Mouse (Mus musculus) stomach, embryonic 16.5 days (tissue): Measurements from ENCODE around the gene Apol11a. TPM values are rescaled to one million over a fixed set of nuclear protein-coding genes. Genes with fewer than 3 reads are reported as not detected.
"Not testable (repeated sequence)": the region's sequence is repeated elsewhere in the genome, so short reads cannot be mapped to it uniquely, and the experiment has no call there.

Source experiments
- ATAC-seq: fragments of 200-750 bp; cut with Nextera tagmentation; 2 replicates; pipeline ENCODE4 v1.8.0; 2017; ENCODE audit warnings: moderate number of reproducible peaks, moderate TSS enrichment; ENCODE audit not compliant: insufficient read depth, low FRiP score
- H3K27ac ChIP-seq: fragments of 300-500 bp; sonication (generic); 2 replicates; pipeline ENCODE4 v1.5.1; 2014; ENCODE audit warnings: low read length
- H3K27me3 ChIP-seq: fragments of 300-500 bp; sonication (generic); 2 replicates; pipeline ENCODE4 v1.6.1; 2014; ENCODE audit warnings: low read length, control low read depth, mixed read lengths; ENCODE audit not compliant: control insufficient read depth, insufficient read depth
- H3K36me3 ChIP-seq: fragments of 300-500 bp; sonication (generic); 2 replicates; pipeline ENCODE4 v1.6.1; 2014; ENCODE audit warnings: low read length; ENCODE audit not compliant: control insufficient read depth, insufficient read depth
- H3K4me1 ChIP-seq: fragments of 300-500 bp; sonication (generic); 2 replicates; pipeline ENCODE4 v1.6.1; 2014; ENCODE audit warnings: low read length, control low read depth, mixed read lengths; ENCODE audit not compliant: control insufficient read depth, insufficient read depth
- H3K4me2 ChIP-seq: fragments of 300-500 bp; sonication (generic); 2 replicates; pipeline ENCODE4 v1.6.1; 2014; ENCODE audit warnings: low read depth, low read length, mixed read lengths
- H3K4me3 ChIP-seq: fragments of 300-500 bp; sonication (generic); replicated peaks from 2 replicates; pipeline ENCODE4 v1.5.1; 2014; ENCODE audit warnings: mild to moderate bottlenecking, low read length
- H3K9ac ChIP-seq: fragments of 300-500 bp; sonication (generic); 2 replicates; pipeline ENCODE4 v1.6.1; 2014; ENCODE audit warnings: low read length
- H3K9me3 ChIP-seq: fragments of 300-500 bp; sonication (generic); replicated peaks from 2 replicates; pipeline ENCODE4 v1.6.1; 2016; ENCODE audit warnings: low read length, control low read depth; ENCODE audit not compliant: control insufficient read depth
- WGBS: fragments of 180-500 bp; shearing (Covaris S2); extraction: QIAGEN DNeasy Blood & Tissue Kit; methylation state at CpG from one replicate; pipeline ENCODE4 v1.1.7; 2014; 5-methylcytosine and 5-hydroxymethylcytosine counted together
- polyA plus RNA-seq: library from polyadenylated mRNA; unstranded; fragments of >200 nt; fragmentation: Nextera tagmentation; extraction: Ambion mirVana; gene quantifications from 2 replicates; pipeline ENCODE4 v1.2.1, GENCODE M21; 2015

The Apol11a gene
- polyA plus RNA-seq, 1 experiment from 2014 or later: not detected

GRCm38 (mm10) chr15:77539221-77539620 lies 31.1 kb downstream of the Apol11a start:
- H3K4me2 ChIP-seq, H3K4me1 ChIP-seq, H3K27ac ChIP-seq, ATAC-seq, H3K9me3 ChIP-seq, H3K27me3 ChIP-seq, H3K36me3 ChIP-seq, H3K9ac ChIP-seq, H3K4me3 ChIP-seq: not testable (repeated sequence)
- 34% methylated on average over 1 of the region's 1 CpGs for WGBS

- no peak for ATAC-seq
- Histone ChIP-seq H3K36me3 (no peaks in the 10 kb centered on the region), H3K4me2 (no peak within 1 kb of the TSS), H3K27ac (no peak within 1 kb of the TSS), H3K4me3 (no peak within 1 kb of the TSS), H3K4me1 (no peaks in the 10 kb centered on the region), H3K9ac (no peak within 1 kb of the TSS), H3K9me3 (no peaks in the 10 kb centered on the region), H3K27me3 (no peaks in the 10 kb centered on the region)
These were observed 53.7 kb downstream of the Apol11a start, which contains the start of gene 1700025B11Rik for GRCm38 (mm10) chr15:77561792-77562191. TSS of gene 1700025B11Rik (minus strand) at chr15:77561892.

DNA sequence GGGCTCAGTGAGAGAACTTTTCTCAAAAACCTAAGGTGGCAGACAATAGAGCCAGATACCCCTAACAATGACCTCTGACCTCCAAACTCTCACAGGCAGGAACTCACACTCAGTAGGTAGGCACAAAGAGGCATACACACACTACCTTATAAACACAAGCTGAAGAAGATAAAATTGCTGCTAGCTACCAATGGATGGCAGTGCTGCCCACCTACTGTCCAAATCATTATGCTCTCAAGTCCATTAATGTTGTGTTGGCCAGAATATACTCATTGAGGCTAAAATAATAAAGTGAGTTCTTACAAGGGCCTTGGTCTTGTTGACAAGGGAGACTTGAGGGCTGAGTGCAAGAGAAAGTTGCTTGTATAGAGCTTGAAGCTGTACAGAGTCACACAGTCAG lies 55.1 kb downstream of the Apol11a start:
- H3K9me3 ChIP-seq: no peaks in the 10 kb centered on the region
- H3K36me3 ChIP-seq: no peaks in the 10 kb centered on the region
- no peak for ATAC-seq
- no peaks in the 10 kb centered on the region for H3K4me1 ChIP-seq
- H3K27ac ChIP-seq: no peak overlapping the region
- H3K9ac ChIP-seq: no peak overlapping the region
- no peak overlapping the region for H3K4me3 ChIP-seq
- no peak overlapping the region for H3K4me2 ChIP-seq
- H3K27me3 ChIP-seq: no peaks in the 10 kb centered on the region

Other genes starting within 250 kb of the Apol11a start
- 55.7 and 63.6 TPM in 2 replicates for gene Rbfox2, start 201.3 kb upstream of the Apol11a start, polyA plus RNA-seq
- gene Apol7a, start 109.2 kb upstream of the Apol11a start, polyA plus RNA-seq: 9.0 and 17.9 TPM in 2 replicates
- gene Apol9a, start 97.1 kb upstream of the Apol11a start, polyA plus RNA-seq: not detected in 2 replicates
- 0.19 TPM in 1 of 2 replicates, not detected in the other for gene Apol7b, start 60.8 kb upstream of the Apol11a start, polyA plus RNA-seq
- gene Apol10a, start 31.2 kb upstream of the Apol11a start, polyA plus RNA-seq: not detected in 2 replicates
- 0.46 and 0.75 TPM in 2 replicates for gene Apol7c, start 25.0 kb downstream of the Apol11a start, polyA plus RNA-seq
- not detected in 2 replicates for gene 1700025B11Rik, start 53.6 kb downstream of the Apol11a start, polyA plus RNA-seq
- gene Apol10b, start 87.9 kb downstream of the Apol11a start, polyA plus RNA-seq: 0.18 and 0.47 TPM in 2 replicates
- not detected in 2 replicates for gene Gm36245, start 91.0 kb downstream of the Apol11a start, polyA plus RNA-seq
- gene Apol11b, start 135.0 kb downstream of the Apol11a start, polyA plus RNA-seq: 0.19 and 0.41 TPM in 2 replicates
- gene Apol7e, start 190.6 kb downstream of the Apol11a start, polyA plus RNA-seq: 0.17 and 0.35 TPM in 2 replicates
- 0.37 TPM in 1 of 2 replicates, not detected in the other for gene Apol9b, start 220.8 kb downstream of the Apol11a start, polyA plus RNA-seq
- gene Apol8, start 248.7 kb downstream of the Apol11a start, polyA plus RNA-seq: 1.2 TPM in 2 replicates